Mouse (Mus musculus): ENCODE data around the gene Foxo1. TPM values are rescaled to one million over a fixed set of nuclear protein-coding genes. Genes with fewer than 3 reads are reported as not detected.

Foxo1 gene
- total RNA-seq (2015; ENCODE audit: low replicate concordance) (1.3 and 2.1 TPM in 2 replicates), total RNA-seq (2017; ENCODE audit: low replicate concordance) (0.26 and 0.56 TPM in 2 replicates)

GRCm38 (mm10) chr3:52267652-52268486 lies at the start of gene Foxo1:
TSS of gene Foxo1 (plus strand) at chr3:52268336.
- peak; percentile 96 for ATAC-seq (replicated peaks; ENCODE audit: low FRiP score, poor library complexity, severe bottlenecking)

- no peak for ATAC-seq (replicated peaks; ENCODE audit: low FRiP score, poor library complexity, severe bottlenecking)
These were observed 49.3 kb upstream of the Foxo1 start for GRCm38 (mm10) chr3:52218864-52219263.

- ATAC-seq (replicated peaks; ENCODE audit: low FRiP score, poor library complexity, severe bottlenecking), result no peak
These were observed 47.1 kb upstream of the Foxo1 start for GRCm38 (mm10) chr3:52221082-52221481.

GRCm38 (mm10) chr3:52221931-52222330 lies 46.2 kb upstream of the Foxo1 start:
- ATAC-seq (replicated peaks; ENCODE audit: low FRiP score, poor library complexity, severe bottlenecking), result no peak

- ATAC-seq (replicated peaks; ENCODE audit: low FRiP score, poor library complexity, severe bottlenecking), result no peak
These were observed 31.6 kb upstream of the Foxo1 start for GRCm38 (mm10) chr3:52236488-52236887.

GRCm38 (mm10) chr3:52237136-52237535 lies 31.0 kb upstream of the Foxo1 start:
- ATAC-seq (replicated peaks; ENCODE audit: low FRiP score, poor library complexity, severe bottlenecking), result no peak

- no peak for ATAC-seq (replicated peaks; ENCODE audit: low FRiP score, poor library complexity, severe bottlenecking)
These were observed 27.1 kb upstream of the Foxo1 start for GRCm38 (mm10) chr3:52241062-52241461.

GRCm38 (mm10) chr3:52242457-52243105 lies 25.6 kb upstream of the Foxo1 start:
- ATAC-seq (replicated peaks; ENCODE audit: low FRiP score, poor library complexity, severe bottlenecking), result no peak

- no peak for ATAC-seq (replicated peaks; ENCODE audit: low FRiP score, poor library complexity, severe bottlenecking)
These were observed 24.7 kb upstream of the Foxo1 start for GRCm38 (mm10) chr3:52243271-52244021.

- no peak for ATAC-seq (replicated peaks; ENCODE audit: low FRiP score, poor library complexity, severe bottlenecking)
These were observed 21.9 kb upstream of the Foxo1 start for GRCm38 (mm10) chr3:52245996-52246830.

GRCm38 (mm10) chr3:52251184-52251583 lies 17.0 kb upstream of the Foxo1 start:
- no peak for ATAC-seq (replicated peaks; ENCODE audit: low FRiP score, poor library complexity, severe bottlenecking)

GRCm38 (mm10) chr3:52253656-52254461 lies 14.3 kb upstream of the Foxo1 start:
- no peak for ATAC-seq (replicated peaks; ENCODE audit: low FRiP score, poor library complexity, severe bottlenecking)

GRCm38 (mm10) chr3:52254496-52254895 lies 13.6 kb upstream of the Foxo1 start:
- ATAC-seq (replicated peaks; ENCODE audit: low FRiP score, poor library complexity, severe bottlenecking), result no peak

GRCm38 (mm10) chr3:52257782-52258441 lies 10.2 kb upstream of the Foxo1 start:
- no peak for ATAC-seq (replicated peaks; ENCODE audit: low FRiP score, poor library complexity, severe bottlenecking)

- no peak for ATAC-seq (replicated peaks; ENCODE audit: low FRiP score, poor library complexity, severe bottlenecking)
These were observed 9.6 kb upstream of the Foxo1 start for GRCm38 (mm10) chr3:52258532-52258931.

GRCm38 (mm10) chr3:52262431-52263161 lies 5.5 kb upstream of the Foxo1 start:
- no peak for ATAC-seq (replicated peaks; ENCODE audit: low FRiP score, poor library complexity, severe bottlenecking)

- ATAC-seq (replicated peaks; ENCODE audit: low FRiP score, poor library complexity, severe bottlenecking), result no peak
These were observed 3.8 kb upstream of the Foxo1 start for GRCm38 (mm10) chr3:52264354-52264753.
